Mouse (Mus musculus): ENCODE data around the gene Fam160a1.
A peak's percentile ranks its signal among the peaks of the same experiment; 100 is the strongest.

Fam160a1 gene

DNA sequence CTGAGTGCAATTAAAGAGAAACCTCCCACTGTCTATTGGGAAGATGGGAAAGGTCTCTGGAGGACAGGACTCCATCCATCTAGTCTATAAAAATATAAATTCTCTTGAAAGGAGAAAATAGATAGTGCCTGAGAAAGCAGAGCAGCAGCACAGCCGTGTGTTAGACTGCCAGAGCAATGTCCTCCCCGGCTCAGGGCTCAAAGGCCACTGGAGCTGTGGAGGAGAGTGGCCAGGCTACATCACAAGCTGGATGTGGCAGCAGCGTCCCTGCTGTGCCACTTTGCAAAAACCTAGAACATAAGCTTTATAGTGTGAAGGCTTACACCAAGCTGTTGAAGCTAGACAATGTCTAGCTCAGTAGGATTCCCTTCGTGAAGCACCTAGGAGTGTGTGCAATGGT is 67.7 kb downstream of the Fam160a1 start:
- no peak for DNase-seq (ENCODE audit: low read depth, low spot score)

DNA sequence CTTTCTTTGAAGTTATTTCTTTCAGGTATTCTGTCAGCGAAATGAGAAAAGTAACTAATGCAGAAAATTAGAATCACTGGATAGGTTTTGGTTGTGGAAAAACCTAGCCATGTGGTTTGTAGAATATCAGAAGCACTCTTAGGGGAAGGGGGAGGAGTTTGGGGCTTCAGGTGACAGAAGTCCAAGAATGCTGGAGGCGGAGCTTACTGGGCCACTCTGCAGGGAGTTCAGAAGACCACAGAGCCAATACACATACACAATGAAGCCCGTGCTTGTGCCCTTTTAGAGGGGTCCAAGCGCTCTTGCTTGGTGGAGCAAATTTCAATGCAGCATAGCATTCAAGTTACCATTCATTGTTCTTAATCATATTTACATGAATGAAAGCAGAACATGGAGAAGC is 68.2 kb downstream of the Fam160a1 start:
- no peak for DNase-seq (ENCODE audit: low read depth, low spot score)

DNA sequence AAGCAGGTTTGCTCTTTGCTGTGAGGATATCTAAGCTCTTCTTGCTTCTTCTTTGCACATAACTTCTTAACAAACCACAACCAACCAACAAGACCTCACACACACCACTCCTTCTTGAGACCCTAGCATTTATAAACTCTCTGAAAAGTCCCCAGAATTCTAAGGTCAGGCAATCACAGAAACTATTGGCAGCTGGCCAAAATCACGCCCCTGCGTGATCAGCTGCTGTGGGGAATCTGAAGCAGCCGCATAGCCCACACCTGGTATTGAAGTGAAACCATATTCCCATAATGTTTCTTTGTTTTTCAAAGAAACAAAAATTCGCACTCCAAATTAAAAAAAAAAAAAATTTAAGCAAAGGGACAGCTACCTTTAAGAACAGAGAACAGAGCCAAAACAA is 71.0 kb downstream of the Fam160a1 start:
- peak; percentile 46 for DNase-seq (ENCODE audit: low read depth, low spot score)

DNA sequence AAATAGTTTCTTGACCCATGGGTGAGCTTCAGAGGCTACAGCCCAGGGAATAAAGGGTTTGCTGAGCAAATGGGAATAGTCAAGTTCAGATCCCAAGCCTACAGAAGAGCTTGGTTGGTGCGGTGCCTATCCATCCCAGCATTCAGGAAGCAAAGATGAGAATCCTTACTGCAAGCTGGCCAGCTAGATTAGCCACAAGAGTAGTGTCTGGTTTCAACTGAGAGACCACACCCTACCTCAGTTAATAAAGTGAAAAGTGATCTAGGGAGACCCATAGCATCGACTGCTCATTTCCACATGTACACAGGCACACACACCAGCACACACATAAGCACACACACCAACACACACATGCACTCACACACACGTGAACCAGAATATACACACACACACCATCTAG is 75.3 kb downstream of the Fam160a1 start:
- no peak for DNase-seq (ENCODE audit: low read depth, low spot score)

DNA sequence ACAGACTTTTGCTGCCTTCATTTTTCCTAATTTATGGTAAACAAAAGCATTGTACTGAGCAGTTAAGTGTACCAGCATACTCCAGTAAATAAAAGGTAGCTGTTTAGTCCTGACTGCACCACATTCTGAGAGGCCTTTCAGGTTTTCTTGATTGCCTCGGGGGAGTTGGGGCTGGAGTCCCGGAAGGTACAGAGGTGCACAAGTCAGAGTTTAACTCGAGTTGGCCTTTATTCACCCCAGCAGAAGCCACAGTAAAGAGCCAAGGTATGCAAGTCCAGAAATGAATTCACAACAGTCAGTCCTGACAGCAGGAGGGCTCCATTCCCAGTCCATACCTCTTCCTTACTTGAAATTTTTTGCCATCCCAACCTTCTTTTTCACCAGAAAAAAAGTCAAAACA is 78.5 kb downstream of the Fam160a1 start:
- DNase-seq (ENCODE audit: low read depth, low spot score): no peak

DNA sequence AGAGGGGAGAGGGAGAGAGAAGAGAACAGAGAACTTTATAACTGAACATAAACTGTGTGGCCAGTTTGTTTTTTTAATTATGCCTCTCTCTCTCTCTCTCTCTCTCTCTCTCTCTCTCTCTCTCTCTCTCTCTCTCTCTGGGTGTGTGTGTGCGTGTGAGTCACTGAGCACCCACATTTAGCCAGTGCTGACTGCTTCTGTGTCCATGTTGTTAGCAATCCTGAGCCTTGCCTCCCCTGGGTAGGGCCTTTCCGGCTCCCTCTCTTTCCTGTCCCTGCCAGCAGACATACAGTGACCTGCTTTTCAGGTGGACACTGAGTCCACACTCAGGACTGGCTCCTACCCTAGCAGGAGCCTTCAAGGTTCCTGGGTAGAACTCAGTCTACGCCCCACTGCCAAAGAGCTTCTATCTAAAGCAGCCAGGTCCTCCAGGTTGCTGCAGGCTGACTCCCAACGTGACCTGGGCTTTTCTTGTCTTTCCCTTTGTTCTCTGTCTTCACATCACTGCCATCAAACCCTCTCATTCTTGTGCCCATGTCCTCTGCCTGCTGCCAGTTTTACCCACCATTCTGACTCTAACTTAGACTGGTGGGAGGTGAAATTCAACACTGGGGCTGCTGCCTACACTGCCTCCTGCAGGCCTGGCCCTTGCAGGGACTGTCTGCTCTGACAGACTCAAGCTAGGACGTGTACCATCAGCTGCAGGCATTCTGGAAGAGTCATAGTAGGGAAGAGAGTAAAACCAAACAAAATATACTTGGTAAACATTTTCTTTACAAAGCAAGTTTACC is 83.0 kb downstream of the Fam160a1 start:
- DNase-seq (ENCODE audit: low read depth, low spot score): no peak

DNA sequence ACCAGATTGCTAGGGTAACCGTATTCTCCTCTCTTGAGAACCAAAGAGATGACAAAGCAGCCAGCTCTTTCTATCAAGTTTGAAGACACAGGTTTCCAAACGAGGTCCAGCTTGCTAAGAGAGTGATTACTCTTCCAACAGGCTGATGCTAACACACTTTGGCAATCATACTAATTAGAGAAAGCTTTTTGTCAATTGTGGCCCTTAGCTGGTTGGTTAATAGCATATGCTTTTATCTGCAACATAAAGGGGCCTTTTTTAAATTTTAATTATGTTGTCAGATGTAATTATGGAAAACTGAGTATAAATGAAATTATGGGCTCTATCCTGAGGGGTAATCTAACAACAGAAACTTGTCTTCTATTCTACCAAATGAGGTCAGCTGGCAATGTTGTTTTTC is 89.9 kb downstream of the Fam160a1 start:
- DNase-seq (ENCODE audit: low read depth, low spot score): no peak

DNA sequence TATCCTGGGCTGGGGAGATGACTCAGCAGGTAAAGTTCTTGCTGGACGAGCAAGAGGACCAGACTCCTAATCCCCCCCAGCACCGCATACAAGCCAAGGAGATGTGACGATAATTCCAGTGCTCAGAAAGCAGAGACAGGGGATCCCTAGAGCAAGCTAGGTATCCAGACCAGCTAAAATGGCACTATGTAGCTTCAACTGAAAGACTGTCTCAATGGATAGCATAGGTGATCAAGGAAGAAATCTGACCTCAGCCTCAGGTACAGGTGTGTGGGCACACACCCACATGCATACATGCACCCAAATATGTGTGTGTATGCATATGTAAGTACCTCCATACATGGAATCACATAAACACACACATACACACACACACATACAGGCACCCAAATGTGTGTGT is 91.1 kb downstream of the Fam160a1 start:
- DNase-seq (ENCODE audit: low read depth, low spot score): no peak

DNA sequence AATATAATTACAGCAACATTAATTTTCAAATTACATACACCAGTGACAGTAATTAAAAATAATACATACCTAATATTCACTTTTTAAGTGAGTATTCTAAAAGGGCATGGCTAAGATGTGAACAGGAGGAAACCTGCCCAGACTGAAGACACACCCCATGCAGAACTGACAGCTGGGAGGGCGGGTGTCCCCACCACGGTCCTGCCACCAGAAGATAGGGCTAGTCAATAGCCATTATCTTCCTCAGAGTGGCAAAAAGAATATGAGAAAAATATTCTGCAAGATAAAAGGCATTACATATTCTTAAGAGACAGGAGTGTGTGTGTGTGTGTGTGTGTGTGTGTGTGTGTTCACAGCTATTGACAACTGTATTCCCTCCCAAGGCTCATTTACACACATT is 92.0 kb downstream of the Fam160a1 start:
- no peak for DNase-seq (ENCODE audit: low read depth, low spot score)

DNA sequence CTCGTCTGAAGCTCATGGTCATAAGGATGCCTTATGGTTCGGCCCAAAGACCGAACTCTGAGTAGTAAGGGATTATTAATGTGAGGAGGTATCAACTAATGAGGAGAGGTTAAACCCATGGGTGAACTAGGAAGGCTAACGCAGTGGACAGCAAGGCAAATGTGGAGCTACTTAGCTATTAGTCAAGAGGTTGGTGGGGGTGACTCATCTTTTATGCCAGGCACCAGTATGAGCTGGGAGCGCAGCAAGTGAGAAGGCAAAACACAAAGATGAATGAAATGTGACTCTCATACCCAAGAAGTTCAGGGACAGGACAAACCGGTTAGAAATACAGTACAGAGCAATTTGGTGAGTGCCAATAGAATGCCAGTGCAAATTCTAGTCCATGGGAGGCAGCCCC is 94.5 kb downstream of the Fam160a1 start:
- DNase-seq (ENCODE audit: low read depth, low spot score): no peak

DNA sequence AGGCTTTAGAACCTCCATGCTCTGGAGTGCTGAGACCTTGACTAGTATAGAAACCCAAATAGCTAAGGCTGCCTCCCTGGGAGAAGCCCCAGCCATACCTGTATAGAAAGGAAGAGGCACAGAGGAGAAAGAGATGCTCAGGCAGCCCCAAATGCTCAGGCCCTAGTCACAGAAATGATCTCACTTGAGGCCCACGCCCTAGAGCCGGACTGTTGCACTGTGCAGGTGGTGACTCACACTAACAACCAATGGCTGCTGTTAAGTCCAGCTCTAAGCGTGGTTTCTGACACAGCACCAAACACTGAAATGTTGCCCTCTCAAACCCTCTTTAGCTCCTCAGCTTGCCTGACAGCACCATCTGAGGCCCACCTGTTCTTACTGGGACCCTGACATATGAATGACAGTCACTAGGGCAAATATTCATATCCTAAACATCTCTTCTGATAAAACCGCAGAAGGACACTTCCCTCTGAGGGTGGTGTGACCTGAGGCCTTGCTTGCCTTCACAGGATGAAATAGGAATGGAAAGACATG is 101.3 kb downstream of the Fam160a1 start:
- DNase-seq (ENCODE audit: low read depth, low spot score): no peak

DNA sequence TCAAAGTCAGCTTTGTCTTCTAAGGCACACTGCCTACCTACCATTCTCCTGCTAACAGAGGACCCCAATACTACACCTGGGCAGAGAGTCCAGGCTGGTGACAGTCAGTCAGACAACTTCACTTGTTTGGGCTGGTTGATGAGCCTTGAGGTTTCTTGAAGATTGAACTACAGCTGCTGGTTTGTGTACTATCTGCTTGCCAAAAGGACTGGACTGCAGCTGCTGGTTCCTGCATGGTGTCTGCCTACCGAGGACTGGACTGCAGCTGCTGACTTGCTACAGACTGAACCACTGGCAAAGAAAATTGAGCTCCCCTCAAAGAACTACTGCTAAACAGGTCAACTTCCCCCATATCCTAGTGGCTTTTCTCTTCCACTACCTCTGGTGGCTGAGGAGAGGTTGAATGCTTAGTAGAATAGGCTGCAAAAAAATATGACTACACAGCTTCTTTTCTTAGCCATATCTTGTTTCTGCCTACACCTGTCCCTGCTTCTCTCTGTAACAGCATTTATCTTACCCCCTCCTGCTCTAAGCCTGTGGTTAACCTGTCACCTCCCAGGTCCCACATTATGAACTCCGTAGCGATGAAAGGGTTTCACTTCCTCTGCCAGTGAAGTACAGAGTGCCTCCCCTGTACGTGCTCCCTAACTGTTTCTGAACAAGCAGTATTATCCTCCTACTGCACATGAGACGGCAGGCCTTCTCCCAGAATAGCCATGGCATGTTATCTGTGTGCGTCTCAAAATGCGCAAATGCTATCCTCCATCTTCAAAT is 103.0 kb downstream of the Fam160a1 start:
- no peak for DNase-seq (ENCODE audit: low read depth, low spot score)

DNA sequence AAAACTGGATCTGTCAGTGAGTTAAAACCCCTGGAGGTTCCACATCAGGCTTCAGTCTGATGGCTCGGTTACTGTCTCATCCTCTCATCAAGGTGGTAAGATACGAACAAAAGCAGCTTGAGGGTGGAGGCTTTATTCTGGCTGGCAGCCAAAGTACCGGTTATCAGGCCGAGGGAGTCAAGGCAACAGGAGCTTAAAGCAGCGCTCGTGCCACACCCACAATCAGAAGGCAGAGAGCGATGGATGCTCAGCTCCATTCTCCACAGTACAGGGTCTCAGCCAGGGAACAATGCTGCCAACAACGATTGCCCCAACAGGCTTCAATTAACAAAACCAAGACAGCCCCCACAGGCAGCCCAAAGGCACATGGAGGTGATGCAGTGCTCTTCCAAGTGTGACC is 106.4 kb downstream of the Fam160a1 start:
- no peak for DNase-seq (ENCODE audit: low read depth, low spot score)

DNA sequence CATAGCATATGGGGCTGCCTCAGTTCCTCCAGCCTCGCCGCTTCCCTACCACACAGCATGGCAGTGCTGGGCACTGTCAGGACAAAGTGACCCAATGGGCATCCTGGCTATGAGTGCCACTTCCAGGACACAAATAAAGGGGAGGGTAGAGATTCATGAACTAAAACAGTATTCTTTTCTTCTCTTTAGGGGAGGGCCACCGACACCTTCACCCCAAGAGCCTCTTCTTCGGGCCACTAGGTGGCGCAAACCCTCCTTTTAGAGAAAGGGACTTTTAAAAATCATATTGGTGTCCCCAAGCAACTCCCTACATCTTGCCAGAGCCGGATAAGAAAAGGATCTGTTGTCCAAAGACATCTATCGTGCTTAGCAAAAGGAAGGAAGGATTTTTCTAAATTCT is 109.7 kb downstream of the Fam160a1 start:
- peak; percentile 58 for DNase-seq (ENCODE audit: low read depth, low spot score)

DNA sequence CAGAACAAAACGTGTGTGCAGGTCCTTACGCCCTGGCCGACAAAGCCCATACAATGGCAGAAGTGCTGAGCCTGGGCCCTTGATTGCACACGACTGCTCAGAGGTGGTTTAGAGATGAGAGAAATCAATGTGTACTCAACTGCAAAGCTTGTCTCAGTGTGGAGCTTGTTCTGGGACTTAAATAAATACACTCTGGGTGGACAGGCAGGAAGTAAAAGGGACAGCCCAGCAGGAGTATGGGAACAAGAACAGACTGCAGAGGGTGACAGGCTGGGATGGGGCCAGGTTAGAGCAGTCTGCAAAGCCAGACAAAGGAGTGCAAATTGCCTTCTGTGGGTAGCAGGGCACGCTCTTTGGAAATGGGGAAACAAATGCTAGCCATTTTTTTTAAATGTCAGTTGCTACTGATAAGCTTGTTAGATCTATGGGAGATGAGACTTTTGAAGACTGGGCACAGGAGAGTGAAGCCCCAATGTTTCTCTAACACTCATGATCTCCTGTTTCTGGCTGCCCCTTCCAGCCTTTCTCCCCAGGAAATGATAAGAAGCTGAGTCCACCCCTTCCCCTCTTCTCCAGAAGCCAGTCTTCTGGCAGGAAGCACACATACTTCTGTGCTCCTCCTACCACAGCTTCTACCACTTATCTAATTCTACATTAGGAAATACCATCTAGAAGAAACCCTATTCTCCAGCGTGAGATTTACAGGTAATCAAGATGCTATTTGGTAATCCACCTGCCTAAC is 113.8 kb downstream of the Fam160a1 start:
- no peak for DNase-seq (ENCODE audit: low read depth, low spot score)

DNA sequence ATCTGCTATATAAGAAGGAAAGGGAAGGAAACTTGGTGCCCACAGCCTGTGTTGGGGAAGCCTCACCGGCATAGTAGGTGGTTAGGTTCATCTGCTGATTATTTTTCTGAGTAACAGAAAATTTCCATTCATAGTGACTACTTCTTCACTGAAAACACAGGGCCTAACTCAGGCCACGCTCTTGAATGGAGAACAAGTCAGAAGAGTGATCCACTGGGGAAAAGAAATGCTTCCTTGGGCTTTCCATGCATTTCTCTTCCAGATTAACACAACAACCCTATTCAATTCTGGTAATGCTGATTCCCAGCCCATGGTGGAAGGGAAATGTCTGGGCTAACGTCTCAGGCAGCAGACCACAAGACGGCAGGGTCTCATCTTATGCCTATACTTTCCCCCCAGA is 118.6 kb downstream of the Fam160a1 start:
- no peak for DNase-seq (ENCODE audit: low read depth, low spot score)

DNA sequence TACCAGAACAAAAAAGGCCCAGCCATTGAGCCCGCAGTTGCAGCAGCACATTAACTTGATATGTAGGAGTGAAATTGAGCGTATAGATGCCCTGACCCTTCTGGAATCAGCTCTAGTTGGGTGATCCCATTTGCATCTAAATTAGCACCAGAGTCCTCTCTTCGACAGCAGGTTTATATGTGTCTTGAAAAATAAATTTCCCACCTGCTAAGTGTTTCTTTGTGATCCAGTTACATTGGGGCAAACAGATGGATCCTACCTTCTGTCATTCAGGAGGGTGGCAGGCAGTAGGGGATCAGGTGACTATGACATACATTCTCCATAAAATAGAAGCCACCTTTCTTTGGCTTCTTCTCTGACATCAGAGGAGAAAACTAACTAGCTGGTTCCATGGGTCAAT is 122.0 kb downstream of the Fam160a1 start:
- no peak for DNase-seq (ENCODE audit: low read depth, low spot score)

DNA sequence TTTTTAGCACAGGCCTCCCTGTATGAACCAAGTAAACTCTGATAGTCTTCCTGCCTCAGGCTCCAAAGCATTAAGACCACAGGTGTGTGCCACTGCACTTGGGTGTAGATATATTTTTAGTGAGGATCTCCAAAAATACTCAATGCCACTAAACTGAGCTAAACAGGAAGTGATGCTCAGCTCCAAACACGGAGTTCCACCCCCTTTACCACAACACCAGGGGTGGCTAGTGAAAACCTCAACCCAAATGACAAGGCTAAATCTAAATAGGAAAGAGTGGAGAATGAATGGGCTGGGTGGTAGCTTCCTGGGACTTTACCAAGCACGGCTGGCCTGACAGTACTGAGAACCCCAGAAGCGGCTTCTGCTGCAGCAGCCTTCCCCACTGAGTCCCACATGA is 124.1 kb downstream of the Fam160a1 start:
- no peak for DNase-seq (ENCODE audit: low read depth, low spot score)

DNA sequence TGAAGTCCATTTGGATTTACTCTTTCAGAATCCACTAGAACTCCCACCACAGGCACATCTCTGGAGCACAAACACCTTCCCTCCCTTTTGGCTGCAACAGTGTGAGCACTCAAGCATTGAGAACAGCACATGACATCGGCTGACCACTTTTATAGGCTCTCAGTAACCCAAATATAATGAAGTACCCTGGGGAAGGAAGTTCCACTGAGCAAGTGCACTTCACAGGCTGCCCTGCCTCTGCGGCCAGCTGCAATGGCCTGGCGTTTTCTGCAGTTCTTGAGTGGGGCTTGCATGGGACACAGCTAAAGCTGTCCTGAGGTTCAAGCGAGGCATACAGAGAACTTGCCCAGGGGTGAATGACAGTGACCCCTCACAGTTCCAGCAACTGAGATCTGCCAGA is 126.0 kb downstream of the Fam160a1 start:
- no peak for DNase-seq (ENCODE audit: low read depth, low spot score)

DNA sequence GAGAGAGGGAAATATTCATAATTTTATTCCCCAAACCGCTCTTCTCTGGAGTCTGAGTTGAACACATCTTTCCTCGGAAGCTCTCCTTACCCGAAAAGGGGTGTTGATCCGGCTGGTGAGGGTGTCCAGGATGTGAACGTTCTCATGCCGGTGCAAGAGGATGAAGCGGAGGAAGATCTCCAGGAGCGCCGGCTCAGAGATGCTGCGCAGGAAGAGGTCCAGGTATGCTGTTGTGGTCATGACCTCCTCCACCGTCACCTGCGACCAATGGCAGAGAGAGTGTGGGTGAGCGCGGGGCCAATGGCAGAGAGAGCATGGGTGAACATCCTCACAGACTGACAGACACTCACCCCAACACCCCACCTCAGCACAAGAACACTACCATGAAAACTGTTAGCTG is 128.8 kb downstream of the Fam160a1 start:
- DNase-seq (ENCODE audit: low read depth, low spot score): no peak

DNA sequence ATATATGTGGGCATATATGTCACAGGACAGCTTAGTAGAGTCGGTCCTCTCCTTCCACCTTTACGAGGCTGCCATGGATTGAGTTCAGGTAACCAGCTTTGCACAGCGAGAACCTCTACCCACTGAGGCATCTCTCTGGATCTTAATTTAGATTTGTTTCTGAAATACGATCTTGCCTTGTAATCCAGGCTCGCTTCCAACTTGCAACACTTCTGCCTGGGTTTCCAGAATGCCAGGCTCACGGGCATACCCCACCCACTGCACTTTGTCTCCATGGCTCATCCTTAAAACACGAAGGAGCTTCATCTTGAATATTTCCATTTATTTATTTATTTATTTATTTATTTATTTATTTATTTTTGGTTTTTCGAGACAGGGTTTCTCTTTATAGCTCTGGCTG is 131.8 kb downstream of the Fam160a1 start:
- DNase-seq (ENCODE audit: low read depth, low spot score): no peak

DNA sequence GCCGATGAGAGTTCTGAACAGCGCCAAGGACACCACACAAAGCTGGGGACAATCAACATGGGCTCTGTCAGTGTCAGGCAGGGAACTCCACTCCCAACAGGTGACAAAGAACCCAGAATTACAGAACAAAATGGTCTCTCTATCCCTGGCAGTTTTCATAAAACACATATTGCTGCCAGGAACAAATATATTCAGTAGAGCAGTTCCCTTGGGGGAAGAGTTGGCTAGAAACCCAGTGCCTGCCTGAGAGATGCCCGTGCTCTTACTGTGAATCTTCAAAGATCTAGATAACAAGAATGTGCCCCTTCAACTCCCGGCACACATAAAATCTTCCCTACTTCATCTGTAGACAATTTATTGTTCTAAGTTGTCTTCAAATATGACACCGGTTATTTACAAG is 133.5 kb downstream of the Fam160a1 start:
- no peak for DNase-seq (ENCODE audit: low read depth, low spot score)
